ENCODE assay signal across 10 mouse cellular contexts in genomic region chr2:170758201-170758600, GRCm38 (mm10). TPM values are rescaled to one million over a fixed set of nuclear protein-coding genes. Genes with fewer than 3 reads are reported as not detected.
DNase-seq lines count a peak whose midpoint lies in the region; ATAC-seq lines count a peak whose summit lies in the region.
"Had no signal": no experiment of that assay in that cellular context is flagged by ENCODE, and none has a peak within 500 bp of the region (broad histone marks: within the 10 kb centered on the region; RNA-seq: fewer than 3 reads in every experiment).

No protein-coding gene starts in this region.

- DNase-seq in left cerebral cortex, postnatal 4 days, result peak; percentile 80
- DNase-seq in left cerebral cortex, postnatal 36 days (ENCODE audit: low spot score in 2 of 2), result no peak
- no peak for DNase-seq in c-Kit-positive CD71-positive TER-119-positive erythroid progenitor cells, embryonic 14.5 days (ENCODE audit: low spot score)
- DNase-seq in frontal cortex, postnatal 25 days (ENCODE audit: low spot score in 2 of 2), result no peak
- DNase-seq: spleen, adult 18-20 months had no signal

- intact Hi-C loops in left cerebral cortex, postnatal 4 days (cut with DNase I), result no loop called here
- intact Hi-C loops in left cerebral cortex, postnatal 36 days (cut with DNase I), result no loop called here

- ATAC-seq in embryonic facial prominence, embryonic 12.5 days (ENCODE audit: insufficient number of reproducible peaks, insufficient read depth, low FRiP score, low TSS enrichment), result 0 out of 2 replicates have a peak, but pooled peaks have one; percentile 17
- no peak for ATAC-seq in hindbrain, embryonic 13.5 days (ENCODE audit: low FRiP score)
- ATAC-seq in midbrain, embryonic 15.5 days (replicated peaks), result no peak

- peaks cover 19% of the 10 kb centered on the region for H3K4me1 ChIP-seq in embryonic facial prominence, embryonic 12.5 days
- H3K4me1 ChIP-seq in hindbrain, embryonic 13.5 days (replicated peaks), result peaks cover 41% of the 10 kb centered on the region
- peaks cover 28% of the 10 kb centered on the region for H3K4me1 ChIP-seq in midbrain, embryonic 15.5 days

- no peaks in the 10 kb centered on the region for H3K36me3 ChIP-seq in embryonic facial prominence, embryonic 12.5 days
- H3K36me3 ChIP-seq in hindbrain, embryonic 13.5 days, result no peaks in the 10 kb centered on the region
- H3K36me3 ChIP-seq in midbrain, embryonic 15.5 days (replicated peaks), result no peaks in the 10 kb centered on the region
- H3K36me3 ChIP-seq: kidney, embryonic 15.5 days had no signal

- H3K27ac ChIP-seq in embryonic facial prominence, embryonic 12.5 days, result no peak overlapping the region
- peak overlapping the region; percentile 82 for H3K27ac ChIP-seq in hindbrain, embryonic 13.5 days
- H3K27ac ChIP-seq in midbrain, embryonic 15.5 days, result peak overlapping the region; percentile 65; the same call in 1 of the 2 replicates
- H3K27ac ChIP-seq: kidney, embryonic 15.5 days had no signal

- 93% methylated on average over 5 of the region's 5 CpGs for WGBS in embryonic facial prominence, embryonic 12.5 days
- 60% methylated on average over 5 of the region's 5 CpGs for WGBS in hindbrain, embryonic 13.5 days
- 78% methylated on average over 5 of the region's 5 CpGs for WGBS in midbrain, embryonic 15.5 days

- no peak overlapping the region for H3K9ac ChIP-seq in embryonic facial prominence, embryonic 12.5 days
- H3K9ac ChIP-seq in hindbrain, embryonic 13.5 days, result no peak overlapping the region
- H3K9ac ChIP-seq in midbrain, embryonic 15.5 days, result no peak overlapping the region
- H3K9ac ChIP-seq: kidney, embryonic 15.5 days had no signal

- no peak overlapping the region for H3K4me3 ChIP-seq in embryonic facial prominence, embryonic 12.5 days
- H3K4me3 ChIP-seq in hindbrain, embryonic 13.5 days, result no peak overlapping the region
- no peak overlapping the region for H3K4me3 ChIP-seq in midbrain, embryonic 15.5 days
- H3K4me3 ChIP-seq: kidney, embryonic 15.5 days had no signal

- H3K9me3 ChIP-seq in embryonic facial prominence, embryonic 12.5 days, result no peaks in the 10 kb centered on the region
- H3K9me3 ChIP-seq in hindbrain, embryonic 13.5 days, result no peaks in the 10 kb centered on the region
- no peaks in the 10 kb centered on the region for H3K9me3 ChIP-seq in midbrain, embryonic 15.5 days
- H3K9me3 ChIP-seq: kidney, embryonic 15.5 days had no signal

- H3K4me2 ChIP-seq in embryonic facial prominence, embryonic 12.5 days (replicated peaks), result no peak overlapping the region
- H3K4me2 ChIP-seq in hindbrain, embryonic 13.5 days, result no peak overlapping the region
- no peak overlapping the region for H3K4me2 ChIP-seq in midbrain, embryonic 15.5 days
- H3K4me2 ChIP-seq: kidney, embryonic 15.5 days had no signal

- no peaks in the 10 kb centered on the region for H3K27me3 ChIP-seq in embryonic facial prominence, embryonic 12.5 days
- H3K27me3 ChIP-seq in hindbrain, embryonic 13.5 days, result no peaks in the 10 kb centered on the region
- H3K27me3 ChIP-seq in midbrain, embryonic 15.5 days (replicated peaks), result no peaks in the 10 kb centered on the region
- H3K27me3 ChIP-seq: kidney, embryonic 15.5 days had no signal

RNA-seq across cellular contexts. Expression of gene Dok5, which starts 26.6 kb away (rescaled TPM):
- 100 to 1,000 TPM; 100 to 127 TPM for total RNA-seq in left cerebral cortex, postnatal 4 days (2021)
- 10 to 100 TPM; 29.6 to 31.4 TPM for total RNA-seq in left cerebral cortex, postnatal 36 days (2021)
- polyA plus RNA-seq in embryonic facial prominence, embryonic 12.5 days (2016; fragmentation: Nextera tagmentation; extraction: Ambion mirVana), result 8.9 and 10.4 TPM in 2 replicates
- polyA plus RNA-seq in hindbrain, embryonic 13.5 days (2015; fragmentation: Nextera tagmentation; extraction: Ambion mirVana), result 63.7 and 64.6 TPM in 2 replicates
- 52.9 and 55.1 TPM in 2 replicates for polyA plus RNA-seq in midbrain, embryonic 15.5 days (2015; fragmentation: Nextera tagmentation; extraction: Ambion mirVana)
- total RNA-seq: MEL had no signal
